Comparison of ENCODE assay signal across 7 mouse cellular contexts in the genomic region with DNA sequence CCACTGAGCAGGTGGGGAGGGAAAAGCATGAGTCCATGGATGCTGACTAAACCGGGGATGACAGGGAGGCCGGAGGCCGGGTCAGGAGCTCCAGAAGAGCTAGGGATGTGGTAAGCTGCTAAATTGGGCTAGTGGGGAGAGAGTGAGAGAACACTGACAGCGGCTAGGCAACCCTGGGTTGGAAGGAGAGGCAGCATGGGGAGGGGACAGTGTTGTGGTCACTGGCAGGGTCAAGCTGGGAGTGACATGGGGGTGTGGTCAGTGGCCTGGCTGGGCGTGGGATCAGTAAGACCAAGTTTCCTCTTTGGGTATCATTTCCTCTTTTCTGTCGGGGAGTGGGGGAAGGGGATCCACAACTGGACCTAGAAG. TPM values are rescaled to one million over a fixed set of nuclear protein-coding genes. Genes with fewer than 3 reads are reported as not detected.
DNase-seq lines count a peak whose midpoint lies in the region; ATAC-seq and TF ChIP-seq lines count a peak whose summit lies in the region.

No protein-coding gene starts in this region.

- H3K36me3 ChIP-seq in intestine, embryonic 16.5 days (ENCODE audit: control insufficient read depth, insufficient read depth, low read length) = peaks cover 10% of the 10 kb centered on the region
- H3K36me3 ChIP-seq in liver, postnatal 0 days (replicated peaks; ENCODE audit: insufficient read depth, low read length) = peaks cover 32% of the 10 kb centered on the region
- peaks cover 14% of the 10 kb centered on the region for H3K36me3 ChIP-seq in neural tube, embryonic 14.5 days (ENCODE audit: control insufficient read depth, insufficient read depth, low read length)

- peak overlapping the region; percentile 71 for H3K4me3 ChIP-seq in intestine, embryonic 16.5 days (ENCODE audit: low read length)
- H3K4me3 ChIP-seq in liver, postnatal 0 days (ENCODE audit: low read depth, low read length) = peak overlapping the region; percentile 75
- no peak overlapping the region for H3K4me3 ChIP-seq in neural tube, embryonic 14.5 days (ENCODE audit: low read depth, low read length)

- H3K27ac ChIP-seq in intestine, embryonic 16.5 days (ENCODE audit: low read length) = peak overlapping the region; percentile 76
- H3K27ac ChIP-seq in liver, postnatal 0 days (ENCODE audit: low read depth) = peak overlapping the region; percentile 99
- no peak overlapping the region for H3K27ac ChIP-seq in neural tube, embryonic 14.5 days (ENCODE audit: low read depth, low read length)

- H3K9ac ChIP-seq in intestine, embryonic 16.5 days (ENCODE audit: low read depth, low read length) = peak overlapping the region; percentile 95
- H3K9ac ChIP-seq in liver, postnatal 0 days (replicated peaks) = peak overlapping the region; percentile 89
- no peak overlapping the region for H3K9ac ChIP-seq in neural tube, embryonic 14.5 days (replicated peaks; ENCODE audit: low read depth, low read length)

- DNase-seq in A20 (ENCODE audit: low read depth, low spot score) (peak; percentile 70), adipocyte (ENCODE audit: low spot score) (peak; percentile 35)
- peak; percentile 71 for DNase-seq in liver, postnatal 0 days
- DNase-seq in frontal cortex, postnatal 25 days (ENCODE audit: low spot score in 2 of 2) = no peak

- no peaks in the 10 kb centered on the region for H3K9me3 ChIP-seq in intestine, embryonic 16.5 days (ENCODE audit: control insufficient read depth, low read length)
- no peaks in the 10 kb centered on the region for H3K9me3 ChIP-seq in liver, postnatal 0 days (ENCODE audit: low read length)
- H3K9me3 ChIP-seq in neural tube, embryonic 14.5 days (ENCODE audit: control insufficient read depth, low read length) = no peaks in the 10 kb centered on the region

- H3K27me3 ChIP-seq in intestine, embryonic 16.5 days (replicated peaks; ENCODE audit: control insufficient read depth, insufficient read depth, low read length) = no peaks in the 10 kb centered on the region
- no peaks in the 10 kb centered on the region for H3K27me3 ChIP-seq in liver, postnatal 0 days (ENCODE audit: insufficient read depth, low read length)
- H3K27me3 ChIP-seq in neural tube, embryonic 14.5 days (ENCODE audit: control insufficient read depth, insufficient read depth, low read length) = no peaks in the 10 kb centered on the region

- peaks cover 48% of the 10 kb centered on the region for H3K4me1 ChIP-seq in intestine, embryonic 16.5 days (ENCODE audit: control insufficient read depth, insufficient read depth, low read length)
- peaks cover 49% of the 10 kb centered on the region for H3K4me1 ChIP-seq in liver, postnatal 0 days (ENCODE audit: insufficient read depth)
- H3K4me1 ChIP-seq in neural tube, embryonic 14.5 days (ENCODE audit: control insufficient read depth, insufficient read depth, low read length) = peaks cover 32% of the 10 kb centered on the region

- TF ChIP-seq EP300 in liver, postnatal 0 days (IDR thresholded peaks at IDR 0.05; ENCODE audit: low read depth) = no peak

- no peak for TF ChIP-seq CTCF in liver, postnatal 0 days (IDR thresholded peaks at IDR 0.05; ENCODE audit: low read depth)

- WGBS in intestine, embryonic 16.5 days = 42% methylated on average over 6 of the region's 6 CpGs
- 5% methylated on average over 6 of the region's 6 CpGs for WGBS in liver, postnatal 0 days (ENCODE audit: insufficient replicate concordance)
- 42% methylated on average over 6 of the region's 6 CpGs for WGBS in neural tube, embryonic 14.5 days

- peak; percentile 48 for ATAC-seq in granulocyte monocyte progenitor cell, adult 5-6 weeks (replicated peaks; ENCODE audit: poor library complexity, severe bottlenecking)
- ATAC-seq in intestine, embryonic 16.5 days = no peak
- ATAC-seq in liver, postnatal 0 days = no peak
- ATAC-seq in neural tube, embryonic 14.5 days (ENCODE audit: low read depth) = no peak

- H3K4me2 ChIP-seq in intestine, embryonic 16.5 days (ENCODE audit: low read depth, low read length) = peak overlapping the region; percentile 90
- peak overlapping the region; percentile 95 for H3K4me2 ChIP-seq in liver, postnatal 0 days (ENCODE audit: low read depth, low read length)
- peak overlapping the region; percentile 0; the same call in 1 of the 2 replicates for H3K4me2 ChIP-seq in neural tube, embryonic 14.5 days (ENCODE audit: low read depth, low read length)

RNA-seq across cellular contexts. Expression of a gene that starts 1.9 kb away (rescaled TPM):
- 10.5 and 13.4 TPM in 2 replicates for total RNA-seq in granulocyte monocyte progenitor cell, adult 5-6 weeks (2014; fragmentation: Nextera tagmentation)
- 24.9 and 25.7 TPM in 2 replicates for total RNA-seq in granulocyte monocyte progenitor cell, adult 5-6 weeks (2017)
- polyA plus RNA-seq in intestine, embryonic 16.5 days (2015; fragmentation: Nextera tagmentation; extraction: Ambion mirVana) = 78.7 and 80.5 TPM in 2 replicates
- polyA plus RNA-seq in liver, postnatal 0 days (2015; fragmentation: Nextera tagmentation; extraction: Ambion mirVana) = 36.2 and 41.2 TPM in 2 replicates
- 86.2 and 92.8 TPM in 2 replicates for polyA plus RNA-seq in neural tube, embryonic 14.5 days (2014; fragmentation: Nextera tagmentation; extraction: Ambion mirVana)

RNA-seq across cellular contexts. Expression of a gene that starts 2.3 kb away (rescaled TPM):
- total RNA-seq in granulocyte monocyte progenitor cell, adult 5-6 weeks (2014; fragmentation: Nextera tagmentation) = 167 and 198 TPM in 2 replicates
- 251 and 299 TPM in 2 replicates for total RNA-seq in granulocyte monocyte progenitor cell, adult 5-6 weeks (2017)
- 41.2 and 41.9 TPM in 2 replicates for polyA plus RNA-seq in intestine, embryonic 16.5 days (2015; fragmentation: Nextera tagmentation; extraction: Ambion mirVana)
- polyA plus RNA-seq in liver, postnatal 0 days (2015; fragmentation: Nextera tagmentation; extraction: Ambion mirVana) = 30.0 and 34.2 TPM in 2 replicates
- 48.8 and 57.8 TPM in 2 replicates for polyA plus RNA-seq in neural tube, embryonic 14.5 days (2014; fragmentation: Nextera tagmentation; extraction: Ambion mirVana)

RNA-seq across cellular contexts. Expression of a gene that starts 18.3 kb away (rescaled TPM):
- 28.1 and 30.8 TPM in 2 replicates for total RNA-seq in granulocyte monocyte progenitor cell, adult 5-6 weeks (2014; fragmentation: Nextera tagmentation)
- 9.9 and 10.9 TPM in 2 replicates for total RNA-seq in granulocyte monocyte progenitor cell, adult 5-6 weeks (2017)
- polyA plus RNA-seq in intestine, embryonic 16.5 days (2015; fragmentation: Nextera tagmentation; extraction: Ambion mirVana) = 18.2 and 19.5 TPM in 2 replicates
- 6.3 and 7.3 TPM in 2 replicates for polyA plus RNA-seq in liver, postnatal 0 days (2015; fragmentation: Nextera tagmentation; extraction: Ambion mirVana)
- polyA plus RNA-seq in neural tube, embryonic 14.5 days (2014; fragmentation: Nextera tagmentation; extraction: Ambion mirVana) = 24.1 and 28.2 TPM in 2 replicates

RNA-seq across cellular contexts. Expression of a gene that starts 18.4 kb away (rescaled TPM):
- total RNA-seq in granulocyte monocyte progenitor cell, adult 5-6 weeks (2014; fragmentation: Nextera tagmentation) = 10.6 and 19.0 TPM in 2 replicates
- 7.8 and 8.4 TPM in 2 replicates for total RNA-seq in granulocyte monocyte progenitor cell, adult 5-6 weeks (2017)
- 12.5 and 12.9 TPM in 2 replicates for polyA plus RNA-seq in intestine, embryonic 16.5 days (2015; fragmentation: Nextera tagmentation; extraction: Ambion mirVana)
- polyA plus RNA-seq in liver, postnatal 0 days (2015; fragmentation: Nextera tagmentation; extraction: Ambion mirVana) = 7.3 and 8.4 TPM in 2 replicates
- 44.4 and 48.5 TPM in 2 replicates for polyA plus RNA-seq in neural tube, embryonic 14.5 days (2014; fragmentation: Nextera tagmentation; extraction: Ambion mirVana)

RNA-seq across cellular contexts. Expression of a gene that starts 24.1 kb away (rescaled TPM):
- not detected in 2 replicates for total RNA-seq in granulocyte monocyte progenitor cell, adult 5-6 weeks (2014; fragmentation: Nextera tagmentation)
- total RNA-seq in granulocyte monocyte progenitor cell, adult 5-6 weeks (2017) = not detected in 2 replicates
- 1.0 TPM in 1 of 2 replicates, not detected in the other for polyA plus RNA-seq in intestine, embryonic 16.5 days (2015; fragmentation: Nextera tagmentation; extraction: Ambion mirVana)
- 0.96 TPM in 1 of 2 replicates, not detected in the other for polyA plus RNA-seq in liver, postnatal 0 days (2015; fragmentation: Nextera tagmentation; extraction: Ambion mirVana)
- 1.9 TPM in 1 of 2 replicates, not detected in the other for polyA plus RNA-seq in neural tube, embryonic 14.5 days (2014; fragmentation: Nextera tagmentation; extraction: Ambion mirVana)

Comparison
In these comparisons a context has a peak if more than half of its experiments do, and no peak if none do; other contexts are left out.
1. DNase-seq: peak in A20 (single experiment), adipocyte (single experiment) and liver, postnatal 0 days (single experiment); none in frontal cortex, postnatal 25 days (0 of 2).
2. H3K4me2 ChIP-seq: peak in every context shown above with its lines; median percentile 95 in liver, postnatal 0 days; 90 in intestine, embryonic 16.5 days; 0 in neural tube, embryonic 14.5 days.